Mouse (Mus musculus) liver, embryonic 16.5 days (tissue): ENCODE results near the gene Abcc10. TPM values are rescaled to one million over a fixed set of nuclear protein-coding genes. Genes with fewer than 3 reads are reported as not detected.
A peak's percentile ranks its signal among the peaks of the same experiment; 100 is the strongest.

Experiments used
- ATAC-seq: fragments of 200-750 bp; cut with Nextera tagmentation; 2 replicates; pipeline ENCODE4 v1.8.0; 2017; ENCODE audit warnings: low read depth, mild to moderate bottlenecking, moderate number of reproducible peaks, moderate library complexity
- H3K27ac ChIP-seq: fragments of 300-500 bp; sonication (generic); 2 replicates; pipeline ENCODE4 v1.5.1; 2014; ENCODE audit warnings: mild to moderate bottlenecking, low read length
- H3K27me3 ChIP-seq: fragments of 300-500 bp; sonication (generic); 2 replicates; pipeline ENCODE4 v1.6.1; 2014; ENCODE audit warnings: low read depth, low read length, mixed read lengths; ENCODE audit not compliant: control insufficient read depth, insufficient read depth
- H3K36me3 ChIP-seq: fragments of 300-500 bp; sonication (generic); 2 replicates; pipeline ENCODE4 v1.6.1; 2014; ENCODE audit warnings: mild to moderate bottlenecking; ENCODE audit not compliant: control insufficient read depth, insufficient read depth
- H3K4me1 ChIP-seq: fragments of 300-500 bp; sonication (generic); 2 replicates; pipeline ENCODE4 v1.6.1; 2014; ENCODE audit warnings: low read depth, low read length, mixed read lengths; ENCODE audit not compliant: control insufficient read depth
- H3K4me2 ChIP-seq: fragments of 300-500 bp; sonication (generic); 2 replicates; pipeline ENCODE4 v1.6.1; 2014; ENCODE audit warnings: low read depth, low read length, mixed read lengths
- H3K4me3 ChIP-seq: fragments of 300-500 bp; sonication (generic); 2 replicates; pipeline ENCODE4 v1.5.1; 2014; ENCODE audit warnings: low read depth, mild to moderate bottlenecking, low read length
- H3K9ac ChIP-seq: fragments of 300-500 bp; sonication (generic); 2 replicates; pipeline ENCODE4 v1.6.1; 2014; ENCODE audit warnings: low read depth, low read length
- H3K9me3 ChIP-seq: fragments of 300-500 bp; sonication (generic); replicated peaks from 2 replicates; pipeline ENCODE4 v1.6.1; 2016; ENCODE audit warnings: low read length; ENCODE audit not compliant: control insufficient read depth
- WGBS: fragments of 180-500 bp; shearing (Covaris S2); extraction: QIAGEN DNeasy Blood & Tissue Kit; methylation state at CpG from one replicate; pipeline ENCODE4 v1.1.7; 2014; ENCODE audit not compliant: insufficient replicate concordance; 5-methylcytosine and 5-hydroxymethylcytosine counted together
- polyA plus RNA-seq: library from polyadenylated mRNA; unstranded; fragments of >200 nt; fragmentation: Nextera tagmentation; extraction: Ambion mirVana; gene quantifications from 2 replicates; pipeline ENCODE4 v1.2.1, GENCODE M21; 2015

The Abcc10 gene
- polyA plus RNA-seq, 1 experiment from 2014 or later: 2.0 TPM

GRCm38 (mm10) chr17:46269771-46270534, 58.2 kb downstream of the Abcc10 start:
- 80% methylated on average over 19 of the region's 19 CpGs for WGBS
- no peak for ATAC-seq
- Histone ChIP-seq H3K36me3 (no peaks in the 10 kb centered on the region; the same call in 1 of the 2 replicates), H3K4me3 (no peak overlapping the region), H3K27ac (no peak overlapping the region), H3K4me1 (no peaks in the 10 kb centered on the region; the same call in 1 of the 2 replicates), H3K9ac (no peak overlapping the region), H3K9me3 (no peaks in the 10 kb centered on the region), H3K4me2 (no peak overlapping the region), H3K27me3 (no peaks in the 10 kb centered on the region)

GRCm38 (mm10) chr17:46268026-46268720, 60.0 kb downstream of the Abcc10 start:
- WGBS: 73% methylated on average over 10 of the region's 10 CpGs
- Histone ChIP-seq H3K27ac (no peak overlapping the region), H3K4me2 (no peak overlapping the region), H3K27me3 (no peaks in the 10 kb centered on the region), H3K9me3 (no peaks in the 10 kb centered on the region), H3K4me3 (no peak overlapping the region), H3K36me3 (peaks cover 12% of the 10 kb centered on the region; the same call in 1 of the 2 replicates), H3K9ac (no peak overlapping the region), H3K4me1 (no peaks in the 10 kb centered on the region; the same call in 1 of the 2 replicates)
- no peak for ATAC-seq

GRCm38 (mm10) chr17:46267511-46267910, 60.6 kb downstream of the Abcc10 start:
- Histone ChIP-seq H3K9ac (no peak overlapping the region), H3K36me3 (peaks cover 16% of the 10 kb centered on the region; the same call in 1 of the 2 replicates), H3K27me3 (no peaks in the 10 kb centered on the region), H3K4me1 (no peaks in the 10 kb centered on the region; the same call in 1 of the 2 replicates), H3K4me2 (no peak overlapping the region), H3K27ac (no peak overlapping the region), H3K4me3 (no peak overlapping the region), H3K9me3 (no peaks in the 10 kb centered on the region)
- no peak for ATAC-seq
- WGBS: 70% methylated on average over 7 of the region's 7 CpGs

- Histone ChIP-seq H3K4me1 (no peaks in the 10 kb centered on the region; the same call in 1 of the 2 replicates), H3K27ac (no peak overlapping the region), H3K9me3 (no peaks in the 10 kb centered on the region), H3K4me2 (no peak overlapping the region), H3K9ac (no peak overlapping the region), H3K4me3 (no peak overlapping the region), H3K27me3 (no peaks in the 10 kb centered on the region), H3K36me3 (peaks cover 21% of the 10 kb centered on the region)
- 73% methylated on average over 6 of the region's 6 CpGs for WGBS
- no peak for ATAC-seq
These were observed 61.2 kb downstream of the Abcc10 start for GRCm38 (mm10) chr17:46266986-46267385.

- peak; percentile 50 for ATAC-seq
These were observed 62.1 kb downstream of the Abcc10 start for GRCm38 (mm10) chr17:46265918-46266618.

GRCm38 (mm10) chr17:46265502-46265901, 62.6 kb downstream of the Abcc10 start:
- no peaks in the 10 kb centered on the region for H3K27me3 ChIP-seq
- H3K4me1 ChIP-seq: no peaks in the 10 kb centered on the region; the same call in 1 of the 2 replicates
- H3K9me3 ChIP-seq: no peaks in the 10 kb centered on the region
- no peak overlapping the region for H3K4me2 ChIP-seq
- ATAC-seq: no peak
- peaks cover 24% of the 10 kb centered on the region for H3K36me3 ChIP-seq
- no peak overlapping the region for H3K27ac ChIP-seq
- 79% methylated on average over 12 of the region's 12 CpGs for WGBS
- H3K9ac ChIP-seq: no peak overlapping the region
- H3K4me3 ChIP-seq: no peak overlapping the region

More at GRCm38 (mm10) chr17:46265918-46266618, 62.1 kb downstream of the Abcc10 start:
- Histone ChIP-seq H3K27me3 (no peaks in the 10 kb centered on the region), H3K4me1 (no peaks in the 10 kb centered on the region; the same call in 1 of the 2 replicates), H3K4me3 (no peak overlapping the region), H3K4me2 (no peak overlapping the region), H3K27ac (no peak overlapping the region), H3K36me3 (peaks cover 24% of the 10 kb centered on the region), H3K9me3 (no peaks in the 10 kb centered on the region), H3K9ac (no peak overlapping the region)
- WGBS: 30% methylated on average over 14 of the region's 14 CpGs

- no peak overlapping the region for H3K9ac ChIP-seq
- H3K36me3 ChIP-seq: peaks cover 44% of the 10 kb centered on the region
- no peak overlapping the region for H3K4me2 ChIP-seq
- no peak overlapping the region for H3K4me3 ChIP-seq
- no peaks in the 10 kb centered on the region for H3K27me3 ChIP-seq
- no peaks in the 10 kb centered on the region; the same call in 1 of the 2 replicates for H3K4me1 ChIP-seq
- WGBS: 78% methylated on average over 5 of the region's 5 CpGs
- H3K9me3 ChIP-seq: no peaks in the 10 kb centered on the region
- no peak for ATAC-seq
- no peak overlapping the region for H3K27ac ChIP-seq
These were observed 65.9 kb downstream of the Abcc10 start for GRCm38 (mm10) chr17:46262201-46262694.

- peaks cover 44% of the 10 kb centered on the region for H3K36me3 ChIP-seq
- H3K4me1 ChIP-seq: no peaks in the 10 kb centered on the region
- H3K4me2 ChIP-seq: no peak overlapping the region
- WGBS: 83% methylated on average over 17 of the region's 17 CpGs
- peaks cover 13% of the 10 kb centered on the region for H3K27me3 ChIP-seq
- H3K27ac ChIP-seq: no peak overlapping the region
- no peak overlapping the region for H3K4me3 ChIP-seq
- ATAC-seq: no peak
- H3K9ac ChIP-seq: no peak overlapping the region
- no peaks in the 10 kb centered on the region for H3K9me3 ChIP-seq
These were observed 68.5 kb downstream of the Abcc10 start for GRCm38 (mm10) chr17:46259675-46260074.
